Mouse (Mus musculus): ENCODE measurements around the gene Tpd52l2. TPM values are rescaled to one million over a fixed set of nuclear protein-coding genes. Genes with fewer than 3 reads are reported as not detected.

The Tpd52l2 gene
- total RNA-seq, 2 experiments from 2014 or later: 73.2 to 76.3 TPM

GRCm38 (mm10) chr2:181548682-181549081 lies 51.7 kb downstream of the Tpd52l2 start:
- no peak for TF ChIP-seq CTCF (IDR thresholded peaks at IDR 0.05)
- DNase-seq (ENCODE audit: extremely low spot score in 1 of 2, low spot score in 2 of 2): no peak
- intact Hi-C loops (cut with DNase I): no loop called here

GRCm38 (mm10) chr2:181550233-181550632 lies 53.3 kb downstream of the Tpd52l2 start:
- intact Hi-C loops (cut with DNase I): no loop called here
- DNase-seq (ENCODE audit: extremely low spot score in 1 of 2, low spot score in 2 of 2): no peak
- Histone ChIP-seq H3K27ac (no peak overlapping the region), H3K4me3 (no peak overlapping the region)
- TF ChIP-seq CTCF (IDR thresholded peaks at IDR 0.05): no peak

More at GRCm38 (mm10) chr2:181548682-181549081, 51.7 kb downstream of the Tpd52l2 start:
- H3K27ac ChIP-seq: no peak overlapping the region
- H3K4me3 ChIP-seq: no peak overlapping the region

- Histone ChIP-seq H3K4me3 (no peak overlapping the region), H3K27ac (no peak overlapping the region)
- no peak for TF ChIP-seq CTCF (IDR thresholded peaks at IDR 0.05)
- intact Hi-C loops (cut with DNase I): no loop called here
- DNase-seq (ENCODE audit: extremely low spot score in 1 of 2, low spot score in 2 of 2): no peak
Measured at GRCm38 (mm10) chr2:181553772-181554171, 56.8 kb downstream of the Tpd52l2 start.

- TF ChIP-seq CTCF (IDR thresholded peaks at IDR 0.05): no peak
- intact Hi-C loops (cut with DNase I): no loop called here
- Histone ChIP-seq H3K27ac (no peak overlapping the region), H3K4me3 (no peak overlapping the region)
- no peak for DNase-seq (ENCODE audit: extremely low spot score in 1 of 2, low spot score in 2 of 2)
Measured at GRCm38 (mm10) chr2:181567338-181567737, 70.4 kb downstream of the Tpd52l2 start.

Other genes starting within 250 kb of the Tpd52l2 start
- gene Gmeb2, start 209.1 kb upstream of the Tpd52l2 start, total RNA-seq (2021): 10 to 100 TPM; 27.1 to 27.3 TPM
- gene Stmn3, start 182.6 kb upstream of the Tpd52l2 start, total RNA-seq (2021): 100 to 1,000 TPM; 633 to 653 TPM
- 10 to 100 TPM; 26.1 to 38.5 TPM for gene Rtel1, start 177.4 kb upstream of the Tpd52l2 start, total RNA-seq (2021)
- 10 to 100 TPM; 80.3 to 80.5 TPM for gene Zgpat, start 132.2 kb upstream of the Tpd52l2 start, total RNA-seq (2021)
- 10 to 100 TPM; 45.2 to 51.2 TPM for gene Arfrp1, start 131.7 kb upstream of the Tpd52l2 start, total RNA-seq (2021)
- 10 to 100 TPM; 43.1 to 45.2 TPM for gene Lime1, start 117.1 kb upstream of the Tpd52l2 start, total RNA-seq (2021)
- gene Zbtb46, start 37.7 kb upstream of the Tpd52l2 start, total RNA-seq (2021): 10 to 100 TPM; 12.0 to 13.7 TPM
- not detected for gene Abhd16b, start 3.9 kb upstream of the Tpd52l2 start, total RNA-seq (2021)
- 100 to 1,000 TPM; 288 to 300 TPM for gene Dnajc5, start 23.3 kb downstream of the Tpd52l2 start, total RNA-seq (2021)
- gene Uckl1, start 87.8 kb downstream of the Tpd52l2 start, total RNA-seq (2021): 10 to 100 TPM; 57.7 to 71.1 TPM
- gene Prpf6, start 94.7 kb downstream of the Tpd52l2 start, total RNA-seq (2021): 10 to 100 TPM; 54.4 to 57.4 TPM
- 10 to 100 TPM; 83.1 to 93.8 TPM for gene Zfp512b, start 95.7 kb downstream of the Tpd52l2 start, total RNA-seq (2021)
- gene Samd10, start 102.1 kb downstream of the Tpd52l2 start, total RNA-seq (2021): 10 to 100 TPM; 21.5 to 22.0 TPM
- gene Gm29797, start 159.9 kb downstream of the Tpd52l2 start, total RNA-seq (2021): 1 to 10 TPM in 1 of 2 experiments, under 1 TPM in 1; 0.48 to 1.3 TPM
- 10 to 100 TPM; 10.9 to 11.2 TPM for gene Sox18, start 174.5 kb downstream of the Tpd52l2 start, total RNA-seq (2021)
- gene Tcea2, start 183.2 kb downstream of the Tpd52l2 start, total RNA-seq (2021): 10 to 100 TPM; 65.7 to 78.1 TPM
- gene Rgs19, start 196.8 kb downstream of the Tpd52l2 start, total RNA-seq (2021): 10 to 100 TPM; 30.6 to 33.2 TPM
- gene Lkaaear1, start 201.3 kb downstream of the Tpd52l2 start, total RNA-seq (2021): not detected
- 10 to 100 TPM; 48.7 to 53.2 TPM for gene Oprl1, start 217.9 kb downstream of the Tpd52l2 start, total RNA-seq (2021)

Data from left cerebral cortex, adult 2 months (tissue).